Mouse (Mus musculus) heart, embryonic 12.5 days (tissue): ENCODE data around the gene Notch1. TPM values are rescaled to one million over a fixed set of nuclear protein-coding genes. Genes with fewer than 3 reads are reported as not detected.

Experiments
- ATAC-seq: fragments of 200-750 bp; cut with Nextera tagmentation; 2 replicates; pipeline ENCODE4 v1.8.0; 2017; ENCODE audit warnings: moderate TSS enrichment, moderate library complexity; ENCODE audit not compliant: insufficient number of reproducible peaks, low FRiP score
- H3K27ac ChIP-seq: fragments of 300-500 bp; sonication (generic); 2 replicates; pipeline ENCODE4 v1.5.1; 2016; ENCODE audit warnings: mild to moderate bottlenecking, moderate library complexity; ENCODE audit not compliant: poor library complexity, severe bottlenecking
- H3K27me3 ChIP-seq: fragments of 300-500 bp; sonication (generic); replicated peaks from 2 replicates; pipeline ENCODE4 v1.6.1; 2016; ENCODE audit warnings: mild to moderate bottlenecking, moderate library complexity
- H3K36me3 ChIP-seq: fragments of 300-500 bp; sonication (generic); 2 replicates; pipeline ENCODE4 v1.6.1; 2016; ENCODE audit warnings: mild to moderate bottlenecking, moderate library complexity
- H3K4me1 ChIP-seq: fragments of 300-500 bp; sonication (generic); replicated peaks from 2 replicates; pipeline ENCODE4 v1.6.1; 2016; ENCODE audit warnings: mild to moderate bottlenecking
- H3K4me2 ChIP-seq: fragments of 300-500 bp; sonication (generic); 2 replicates; pipeline ENCODE4 v1.6.1; 2016; ENCODE audit warnings: mild to moderate bottlenecking, moderate library complexity
- H3K4me3 ChIP-seq: fragments of 300-500 bp; sonication (generic); 2 replicates; pipeline ENCODE4 v1.5.1; 2016; ENCODE audit warnings: mild to moderate bottlenecking
- H3K9ac ChIP-seq: fragments of 300-500 bp; sonication (generic); 2 replicates; pipeline ENCODE4 v1.6.1; 2016; ENCODE audit warnings: mild to moderate bottlenecking, moderate library complexity
- H3K9me3 ChIP-seq: fragments of 300-500 bp; sonication (generic); replicated peaks from 2 replicates; pipeline ENCODE4 v1.6.1; 2016; ENCODE audit warnings: mild to moderate bottlenecking, moderate library complexity
- WGBS: fragments of 180-500 bp; shearing (Covaris S2); methylation state at CpG from one replicate; pipeline ENCODE4 v1.1.7; 2016; 5-methylcytosine and 5-hydroxymethylcytosine counted together
- polyA plus RNA-seq: library from polyadenylated mRNA; unstranded; fragments of >200 nt; fragmentation: Nextera tagmentation; extraction: Ambion mirVana; gene quantifications from 2 replicates; pipeline ENCODE4 v1.2.1, GENCODE M21; 2016

Gene Notch1
- polyA plus RNA-seq, 1 experiment from 2014 or later: 20.4 TPM

DNA sequence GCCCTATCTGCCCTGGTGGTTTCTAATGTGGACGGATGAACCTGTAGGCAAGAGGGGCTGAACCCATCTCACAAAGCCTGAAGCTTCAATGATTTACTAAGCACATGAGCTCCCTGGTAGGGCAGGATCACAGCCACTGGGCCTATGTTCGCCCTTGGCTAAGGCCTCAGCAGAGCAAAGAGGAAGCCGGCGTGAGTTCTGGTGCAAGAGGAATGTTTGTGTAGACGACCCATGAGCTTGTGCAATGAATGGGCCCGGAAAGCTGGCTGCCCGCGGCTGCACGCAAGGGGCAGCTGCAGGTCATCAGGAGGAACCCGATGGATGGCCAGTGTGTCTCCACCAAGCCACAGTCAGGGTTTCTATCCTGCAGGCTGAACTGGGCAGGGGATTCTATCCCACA, 33.3 kb upstream of the Notch1 start:
- ATAC-seq: no peak
- 73% methylated on average over 10 of the region's 10 CpGs for WGBS

DNA sequence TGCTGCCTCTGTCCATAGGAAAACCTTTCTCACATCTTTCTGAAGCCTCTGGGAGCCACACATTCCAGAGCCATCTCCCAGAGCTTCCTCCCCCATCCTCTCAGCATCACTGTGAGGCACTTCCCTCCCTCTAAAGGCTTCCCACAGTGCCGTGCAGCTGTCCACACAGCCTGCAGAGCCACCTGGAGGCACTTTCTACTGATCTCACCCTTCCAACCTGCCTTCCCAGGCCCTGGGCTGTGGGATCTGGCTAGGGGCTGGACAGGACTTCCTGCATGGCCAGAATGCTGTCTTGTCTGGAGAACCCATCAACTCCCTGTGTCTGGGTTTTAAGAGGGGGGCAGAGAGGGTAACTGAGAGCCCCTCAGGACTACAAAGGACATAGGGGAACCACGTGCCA, 31.0 kb upstream of the Notch1 start:
- ATAC-seq: 0 out of 2 replicates have a peak, but pooled peaks have one; percentile 18
- 42% methylated on average over 2 of the region's 2 CpGs for WGBS
- Histone ChIP-seq H3K27ac (no peak overlapping the region), H3K4me2 (no peak overlapping the region), H3K36me3 (no peaks in the 10 kb centered on the region), H3K27me3 (no peaks in the 10 kb centered on the region), H3K9me3 (no peaks in the 10 kb centered on the region), H3K9ac (no peak overlapping the region), H3K4me1 (peaks cover 48% of the 10 kb centered on the region), H3K4me3 (no peak overlapping the region)

More for the DNA sequence above, 33.3 kb upstream of the Notch1 start:
- Histone ChIP-seq H3K9ac (no peak overlapping the region), H3K27me3 (no peaks in the 10 kb centered on the region), H3K4me3 (no peak overlapping the region), H3K36me3 (no peaks in the 10 kb centered on the region), H3K27ac (no peak overlapping the region), H3K4me2 (no peak overlapping the region), H3K9me3 (no peaks in the 10 kb centered on the region), H3K4me1 (peaks cover 31% of the 10 kb centered on the region)

DNA sequence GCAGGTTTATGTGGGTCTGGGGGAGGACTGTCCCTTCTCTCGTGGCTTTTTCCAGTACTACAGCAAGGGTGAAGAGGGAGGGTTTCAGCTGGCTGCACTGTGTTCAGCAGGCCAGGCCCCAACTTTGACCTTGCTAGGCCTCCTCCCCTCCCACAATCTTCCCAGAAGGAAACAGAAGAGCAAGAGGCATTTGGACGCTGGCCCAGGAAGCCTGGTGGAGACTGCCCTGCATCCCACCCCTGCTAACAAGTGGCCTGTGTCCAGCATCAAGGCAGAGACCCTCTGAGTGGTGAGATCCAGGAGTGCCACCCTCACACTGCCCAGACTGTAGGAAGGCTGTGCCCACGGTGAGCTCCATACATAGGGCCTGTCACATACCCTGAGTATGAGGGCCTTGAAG, 27.8 kb upstream of the Notch1 start:
- Histone ChIP-seq H3K4me2 (no peak overlapping the region), H3K27ac (peak overlapping the region; percentile 43), H3K9me3 (no peaks in the 10 kb centered on the region), H3K4me3 (no peak overlapping the region), H3K36me3 (no peaks in the 10 kb centered on the region), H3K4me1 (peaks cover 38% of the 10 kb centered on the region), H3K27me3 (no peaks in the 10 kb centered on the region), H3K9ac (0 out of 2 replicates have a peak overlapping the region, but pooled peaks have one; percentile 10)
- ATAC-seq: peak; percentile 44
- WGBS: 28% methylated on average over 3 of the region's 3 CpGs

GRCm38 (mm10) chr2:26543768-26544167, 27.3 kb upstream of the Notch1 start:
- WGBS: 56% methylated on average over 8 of the region's 8 CpGs
- Histone ChIP-seq H3K4me2 (no peak overlapping the region), H3K4me3 (no peak overlapping the region), H3K9ac (no peak overlapping the region), H3K27me3 (no peaks in the 10 kb centered on the region), H3K27ac (peak overlapping the region; percentile 43; the same call in 1 of the 2 replicates), H3K4me1 (peaks cover 38% of the 10 kb centered on the region), H3K9me3 (no peaks in the 10 kb centered on the region), H3K36me3 (no peaks in the 10 kb centered on the region)
- no peak for ATAC-seq

DNA sequence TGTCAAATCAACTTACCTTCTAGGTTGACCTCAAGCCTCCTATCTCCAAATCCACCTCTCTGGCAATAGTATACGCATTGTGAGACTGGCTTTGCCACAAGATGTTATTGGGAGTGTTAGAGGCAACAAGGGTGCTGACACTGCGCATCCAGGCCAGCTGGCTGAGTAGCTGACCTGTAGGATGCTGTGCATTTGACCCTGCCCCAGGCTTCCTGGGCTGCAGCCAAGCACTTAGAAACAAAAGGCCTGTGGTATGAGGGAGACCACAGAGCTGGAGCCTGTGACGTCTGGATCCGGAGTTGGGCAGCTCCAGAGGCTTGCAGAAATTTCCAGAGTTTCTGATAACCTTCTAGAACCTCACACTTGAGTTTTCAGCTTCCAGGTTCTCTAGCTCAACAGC, 26.7 kb upstream of the Notch1 start:
- H3K4me1 ChIP-seq: peaks cover 38% of the 10 kb centered on the region
- H3K27me3 ChIP-seq: no peaks in the 10 kb centered on the region
- no peak for ATAC-seq
- H3K9me3 ChIP-seq: no peaks in the 10 kb centered on the region
- H3K27ac ChIP-seq: peak overlapping the region; percentile 6; the same call in 1 of the 2 replicates
- no peak overlapping the region for H3K4me3 ChIP-seq
- H3K4me2 ChIP-seq: no peak overlapping the region
- no peak overlapping the region for H3K9ac ChIP-seq
- WGBS: 51% methylated on average over 4 of the region's 4 CpGs
- no peaks in the 10 kb centered on the region for H3K36me3 ChIP-seq

DNA sequence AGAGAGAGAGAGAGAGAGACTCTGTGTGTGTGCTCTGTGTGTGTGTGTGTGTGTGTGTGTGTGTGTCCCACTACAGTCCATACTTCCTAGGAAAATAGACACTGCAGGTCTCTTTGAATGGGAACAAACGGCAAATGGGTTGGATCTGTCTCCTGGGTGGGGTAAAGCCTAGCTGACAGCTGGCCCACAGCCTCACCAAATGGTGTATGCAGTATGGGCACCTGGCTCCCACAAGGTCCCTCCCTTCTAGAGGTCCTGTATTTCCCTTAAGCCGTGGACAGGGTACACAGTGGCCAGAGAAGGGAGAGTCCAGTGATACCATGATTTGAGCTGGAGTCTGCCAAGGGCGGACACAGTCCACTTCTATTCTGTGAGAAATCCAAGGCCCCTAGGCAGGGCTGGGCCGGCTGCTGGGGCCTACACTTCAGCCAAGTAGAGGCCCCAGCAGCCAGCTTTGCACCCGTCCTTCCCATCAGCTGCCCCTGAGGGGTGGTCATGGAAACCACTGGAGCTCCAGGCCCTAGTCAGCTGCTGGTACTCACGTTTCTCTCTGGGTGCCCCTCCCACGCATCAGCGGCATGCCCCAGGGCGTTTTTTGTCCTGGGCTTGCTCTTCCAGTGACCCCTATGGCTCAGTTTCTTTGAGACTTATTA, 24.9 kb upstream of the Notch1 start:
- no peak overlapping the region for H3K4me3 ChIP-seq
- ATAC-seq: no peak
- H3K27me3 ChIP-seq: no peaks in the 10 kb centered on the region
- no peaks in the 10 kb centered on the region for H3K9me3 ChIP-seq
- WGBS: 43% methylated on average over 9 of the region's 9 CpGs
- 0 out of 2 replicates have a peak overlapping the region, but pooled peaks have one; percentile 13 for H3K9ac ChIP-seq
- H3K4me1 ChIP-seq: peaks cover 33% of the 10 kb centered on the region
- H3K36me3 ChIP-seq: no peaks in the 10 kb centered on the region
- no peak overlapping the region for H3K4me2 ChIP-seq
- H3K27ac ChIP-seq: no peak overlapping the region

- Histone ChIP-seq H3K27ac (no peak overlapping the region), H3K27me3 (no peaks in the 10 kb centered on the region), H3K4me2 (no peak overlapping the region), H3K4me3 (no peak overlapping the region), H3K9ac (0 out of 2 replicates have a peak overlapping the region, but pooled peaks have one; percentile 13), H3K4me1 (peaks cover 33% of the 10 kb centered on the region), H3K36me3 (no peaks in the 10 kb centered on the region), H3K9me3 (no peaks in the 10 kb centered on the region)
- ATAC-seq: no peak
- WGBS: 50% methylated on average over 7 of the region's 7 CpGs
These were observed 24.3 kb upstream of the Notch1 start for GRCm38 (mm10) chr2:26540721-26541120.

DNA sequence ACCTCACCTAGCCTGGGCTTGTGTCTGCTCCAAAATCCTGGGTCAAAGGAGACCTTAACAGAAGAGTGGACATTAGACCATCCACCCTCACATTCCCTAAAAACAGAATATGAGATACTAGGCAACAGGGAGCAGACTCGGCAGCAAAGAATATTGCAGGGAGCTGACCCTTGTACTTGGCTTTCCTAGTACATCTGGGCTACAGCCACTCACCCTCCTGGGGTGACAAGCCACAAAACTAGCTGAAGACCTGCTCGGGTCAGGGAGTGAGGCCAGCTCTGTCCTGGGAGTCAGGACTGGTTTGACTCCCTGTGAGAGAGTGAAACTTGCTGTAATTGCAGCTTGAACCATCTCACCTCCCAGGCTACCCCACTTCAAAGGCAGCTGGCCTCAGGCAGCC, 23.1 kb upstream of the Notch1 start:
- ATAC-seq: no peak
- Histone ChIP-seq H3K27me3 (no peaks in the 10 kb centered on the region), H3K4me2 (no peak overlapping the region), H3K4me1 (peaks cover 30% of the 10 kb centered on the region), H3K4me3 (no peak overlapping the region), H3K9me3 (no peaks in the 10 kb centered on the region), H3K36me3 (no peaks in the 10 kb centered on the region), H3K9ac (no peak overlapping the region), H3K27ac (no peak overlapping the region)
- WGBS: 63% methylated on average over 2 of the region's 2 CpGs

DNA sequence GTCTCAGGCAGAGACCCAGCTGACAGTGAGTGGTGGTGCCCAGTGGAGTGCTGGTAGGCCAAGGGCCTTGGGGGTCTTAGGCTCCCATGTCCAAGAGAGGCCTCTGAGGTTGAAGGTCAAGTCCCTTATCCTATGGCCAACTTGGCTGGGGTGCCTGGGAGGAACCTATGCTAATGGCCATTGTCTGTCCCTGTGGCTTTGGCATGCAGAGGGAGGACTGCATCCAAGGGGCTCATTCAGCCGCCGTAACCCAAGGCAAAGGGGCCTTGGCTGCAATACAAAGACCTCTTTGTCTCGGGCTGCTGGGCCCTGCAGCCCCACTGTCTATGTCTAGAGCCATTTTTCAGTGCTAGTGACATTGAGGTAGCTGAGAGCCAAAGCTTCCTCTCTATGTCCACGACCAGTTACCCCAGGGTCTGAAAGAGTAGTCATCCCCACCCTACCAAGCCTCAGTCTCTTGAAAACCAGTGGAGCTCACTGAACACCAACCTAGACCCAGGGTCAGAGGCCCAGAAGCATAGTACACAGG, 19.1 kb upstream of the Notch1 start:
- no peaks in the 10 kb centered on the region for H3K27me3 ChIP-seq
- no peak overlapping the region for H3K9ac ChIP-seq
- no peak for ATAC-seq
- H3K9me3 ChIP-seq: no peaks in the 10 kb centered on the region; the same call in 1 of the 2 replicates
- 62% methylated on average over 4 of the region's 4 CpGs for WGBS
- no peaks in the 10 kb centered on the region for H3K36me3 ChIP-seq
- H3K4me2 ChIP-seq: no peak overlapping the region
- H3K4me1 ChIP-seq: peaks cover 12% of the 10 kb centered on the region
- H3K27ac ChIP-seq: no peak overlapping the region
- no peak overlapping the region for H3K4me3 ChIP-seq

DNA sequence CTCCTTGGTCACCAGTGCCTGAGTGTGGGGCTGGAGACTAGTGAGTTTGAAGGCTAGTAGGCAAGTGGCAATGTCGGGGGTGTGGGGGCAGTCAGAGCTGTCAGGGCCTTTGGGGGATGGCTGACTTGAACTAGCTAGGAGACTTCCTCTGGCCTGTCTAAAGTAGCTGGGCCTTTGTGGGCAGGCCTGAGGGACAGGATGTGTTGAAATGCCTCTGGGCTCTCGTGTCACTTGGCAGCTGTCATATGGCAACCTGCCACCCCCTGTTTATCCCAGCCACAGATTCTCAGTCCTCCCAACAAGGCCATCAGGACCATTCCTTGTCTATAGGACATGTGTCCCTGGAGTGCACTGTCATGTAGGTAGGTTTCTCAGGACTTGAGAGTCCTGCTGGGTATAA, 18.2 kb upstream of the Notch1 start:
- peak; percentile 34; the same call in 1 of the 2 replicates for ATAC-seq
- 46% methylated on average over 2 of the region's 2 CpGs for WGBS
- no peaks in the 10 kb centered on the region for H3K36me3 ChIP-seq
- no peak overlapping the region for H3K9ac ChIP-seq
- no peak overlapping the region for H3K4me3 ChIP-seq
- no peak overlapping the region for H3K4me2 ChIP-seq
- H3K27ac ChIP-seq: no peak overlapping the region
- peaks cover 11% of the 10 kb centered on the region for H3K4me1 ChIP-seq
- H3K27me3 ChIP-seq: no peaks in the 10 kb centered on the region
- no peaks in the 10 kb centered on the region; the same call in 1 of the 2 replicates for H3K9me3 ChIP-seq

DNA sequence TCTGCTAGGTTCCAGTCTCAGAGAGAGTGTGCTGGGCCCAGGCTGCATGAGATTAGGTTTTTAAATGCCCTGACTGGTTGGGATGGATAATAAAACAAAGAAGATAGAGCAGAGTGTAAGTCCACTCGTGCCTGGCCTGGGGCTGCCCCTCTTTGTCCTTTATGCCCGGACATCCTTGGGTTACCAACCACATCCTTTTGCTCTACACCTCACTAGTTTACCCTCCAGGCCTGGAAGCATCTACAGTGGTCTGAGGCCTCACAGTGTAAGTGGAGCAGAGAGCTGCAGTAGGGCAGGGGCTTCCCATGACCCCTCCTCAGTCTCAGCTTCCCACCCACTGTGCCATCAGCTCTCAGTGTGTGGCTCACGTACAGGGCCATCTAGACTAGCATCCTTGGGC, 17.7 kb upstream of the Notch1 start:
- Histone ChIP-seq H3K36me3 (no peaks in the 10 kb centered on the region), H3K9ac (no peak overlapping the region), H3K4me2 (no peak overlapping the region), H3K27ac (no peak overlapping the region), H3K9me3 (no peaks in the 10 kb centered on the region; the same call in 1 of the 2 replicates), H3K4me1 (peaks cover 11% of the 10 kb centered on the region), H3K4me3 (no peak overlapping the region), H3K27me3 (no peaks in the 10 kb centered on the region)
- WGBS: 74% methylated on average over 3 of the region's 3 CpGs
- ATAC-seq: no peak
